Mouse (Mus musculus): ENCODE data around the gene Inpp4b. TPM values are rescaled to one million over a fixed set of nuclear protein-coding genes. Genes with fewer than 3 reads are reported as not detected.

Inpp4b gene
- polyA plus RNA-seq, 1 experiment: 0.23 TPM

GRCm38 (mm10) chr8:81770603-81771276 is 428.4 kb downstream of the Inpp4b start:
- TF ChIP-seq GATA1 (IDR thresholded peaks at IDR 0.05; ENCODE audit: low read length): no peak

- no peak for TF ChIP-seq GATA1 (IDR thresholded peaks at IDR 0.05; ENCODE audit: low read length)
Observed at GRCm38 (mm10) chr8:81772855-81773254, 430.5 kb downstream of the Inpp4b start.

GRCm38 (mm10) chr8:81773305-81773965 is 431.1 kb downstream of the Inpp4b start:
- TF ChIP-seq GATA1 (IDR thresholded peaks at IDR 0.05; ENCODE audit: low read length): peak; percentile 51

DNA sequence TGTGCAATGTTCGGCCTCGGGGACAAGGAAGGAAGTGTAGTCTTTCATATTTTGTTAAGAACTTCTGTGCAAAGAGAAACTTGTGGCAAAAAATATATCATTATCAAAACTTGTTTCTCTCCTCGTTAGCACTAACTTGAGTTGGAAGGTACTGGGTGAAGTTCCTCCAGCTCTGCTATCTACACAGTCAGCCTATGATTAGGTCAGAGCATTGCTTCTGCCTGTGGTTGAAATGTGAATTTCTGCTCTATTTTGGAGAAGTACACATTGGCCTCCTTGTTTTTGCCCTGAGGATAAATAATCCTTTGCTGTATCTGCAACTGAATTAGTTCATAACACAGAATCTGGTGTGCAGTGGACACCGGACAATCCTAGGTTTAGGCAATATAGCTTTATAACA is 431.7 kb downstream of the Inpp4b start:
- TF ChIP-seq GATA1 (IDR thresholded peaks at IDR 0.05; ENCODE audit: low read length): no peak

- TF ChIP-seq GATA1 (IDR thresholded peaks at IDR 0.05; ENCODE audit: low read length): peak; percentile 68
Observed at GRCm38 (mm10) chr8:81774454-81774853, 432.1 kb downstream of the Inpp4b start.

DNA sequence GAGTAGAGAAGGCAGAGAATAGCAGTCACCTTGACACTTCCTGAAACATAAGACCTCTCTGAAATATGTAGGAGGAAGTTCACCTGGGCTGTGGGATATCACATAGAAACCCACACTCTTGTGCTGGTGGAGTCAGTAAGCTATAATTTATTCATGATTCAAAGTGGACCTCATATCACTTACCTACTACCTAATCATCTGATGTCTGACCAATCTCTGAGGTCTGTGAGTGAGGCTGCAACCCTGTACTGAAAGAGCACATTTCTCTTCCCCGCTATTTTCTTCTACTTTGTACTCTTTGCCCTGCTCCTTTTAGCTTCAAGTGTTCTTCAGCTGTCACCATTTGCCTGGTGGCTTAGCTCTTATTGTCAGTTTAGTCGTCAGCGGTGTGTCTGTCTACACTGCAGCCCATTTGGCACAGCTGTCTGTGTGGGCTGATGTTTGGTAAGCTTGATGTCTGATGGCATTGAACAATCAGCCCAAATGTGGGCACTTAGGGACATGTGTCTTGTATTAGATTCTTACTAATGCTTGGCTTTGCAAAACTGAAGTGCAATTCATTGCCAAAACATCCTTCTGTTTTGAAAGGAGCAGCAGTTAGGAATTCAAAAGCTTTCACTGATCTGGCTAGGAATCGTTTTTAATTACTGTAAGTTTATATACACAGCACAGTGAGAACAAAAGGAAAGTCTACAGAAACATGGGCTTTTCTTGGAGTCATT is 434.3 kb downstream of the Inpp4b start:
- TF ChIP-seq GATA1 (IDR thresholded peaks at IDR 0.05; ENCODE audit: low read length): no peak

DNA sequence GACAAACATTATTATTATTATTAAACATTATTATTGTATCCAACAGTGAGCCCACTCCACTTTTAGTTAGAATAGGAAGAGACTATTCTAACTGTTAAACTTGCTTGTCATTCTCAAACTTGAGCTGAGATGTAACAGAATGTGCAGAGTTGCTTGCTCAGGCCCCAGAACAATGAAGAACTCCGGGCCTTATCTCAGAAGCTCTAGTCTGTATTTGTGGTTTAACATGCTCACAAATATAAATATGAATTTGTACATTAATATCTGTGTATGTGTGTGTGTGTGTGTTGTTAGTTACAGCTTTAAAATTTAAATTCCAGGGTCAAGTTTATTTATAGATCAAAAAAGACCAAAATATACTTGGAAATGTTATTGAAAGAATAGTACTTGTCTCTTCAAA is 435.3 kb downstream of the Inpp4b start:
- TF ChIP-seq GATA1 (IDR thresholded peaks at IDR 0.05; ENCODE audit: low read length): no peak

DNA sequence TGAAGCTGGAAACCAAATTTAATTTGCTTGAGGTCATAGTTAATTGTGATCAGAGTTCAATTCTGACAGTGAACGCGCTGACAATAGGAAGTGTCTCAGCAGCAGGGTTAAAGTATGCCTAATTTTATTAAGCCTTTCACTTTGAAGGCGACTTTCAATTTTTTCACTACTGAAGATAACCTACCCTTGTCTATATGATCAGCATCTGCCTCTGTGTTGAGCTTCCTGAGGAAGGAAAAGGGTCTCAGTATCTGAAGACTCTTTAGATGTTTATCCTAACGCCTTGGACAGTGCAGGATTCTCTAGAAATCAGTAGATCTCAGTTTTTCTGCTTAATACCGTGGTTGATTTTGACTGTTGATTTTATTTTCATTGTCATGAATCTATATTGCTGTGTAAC is 437.1 kb downstream of the Inpp4b start:
- TF ChIP-seq GATA1 (IDR thresholded peaks at IDR 0.05; ENCODE audit: low read length): no peak

DNA sequence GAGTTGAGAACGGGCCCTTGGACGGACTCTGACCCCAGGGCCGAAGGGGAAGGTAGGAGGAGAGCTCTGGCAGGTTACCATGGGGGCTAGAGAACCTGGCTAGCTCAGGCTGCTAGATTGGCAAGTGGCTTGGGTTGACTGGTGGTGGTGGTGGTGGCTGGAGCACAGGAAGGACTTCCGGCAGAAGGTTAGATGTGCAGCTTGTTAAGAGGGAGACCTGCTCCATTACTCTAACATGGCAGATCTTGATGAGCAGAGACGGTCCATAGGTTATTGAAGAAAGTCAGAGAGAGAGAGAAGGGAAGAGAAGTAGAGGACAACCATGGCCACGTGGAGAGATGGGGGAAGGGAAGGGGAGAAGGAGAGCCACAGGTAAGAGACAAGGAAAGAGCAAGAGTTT is 437.8 kb downstream of the Inpp4b start:
- TF ChIP-seq GATA1 (IDR thresholded peaks at IDR 0.05; ENCODE audit: low read length): no peak

DNA sequence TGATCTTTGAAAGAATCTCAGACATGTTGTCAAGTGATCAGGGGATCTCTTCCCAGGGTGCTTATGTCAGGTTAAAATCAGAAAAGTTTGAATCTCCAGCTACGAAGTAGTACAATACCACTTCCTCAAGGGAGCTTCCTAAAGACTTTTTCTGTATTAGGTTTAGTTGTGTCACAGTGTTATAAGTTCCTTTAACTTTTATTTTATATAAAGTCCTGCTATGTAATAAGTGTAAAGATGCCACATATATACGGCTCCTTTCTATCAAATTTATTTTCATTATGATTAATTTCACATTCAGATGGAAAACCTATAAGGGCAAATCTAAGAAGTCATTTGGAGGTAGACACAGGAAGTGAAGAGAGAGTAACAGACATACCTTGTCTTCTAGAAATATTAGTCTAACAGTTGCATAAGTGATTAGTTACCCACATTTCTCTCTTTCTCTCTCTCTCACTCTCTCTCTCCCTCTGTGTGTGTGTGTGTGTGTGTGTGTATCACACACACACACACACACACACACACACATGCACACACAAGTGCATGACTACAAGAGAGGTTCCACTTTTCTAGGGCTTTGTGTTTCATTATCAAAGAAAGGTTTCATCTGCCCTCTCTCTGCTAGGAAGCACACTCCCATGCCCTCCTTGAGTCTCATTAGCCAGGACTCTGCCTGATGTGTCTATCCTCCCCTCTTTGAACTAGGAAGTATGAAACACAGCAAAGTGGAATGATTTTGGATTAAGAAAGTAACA is 438.7 kb downstream of the Inpp4b start:
- no peak for TF ChIP-seq GATA1 (IDR thresholded peaks at IDR 0.05; ENCODE audit: low read length)

DNA sequence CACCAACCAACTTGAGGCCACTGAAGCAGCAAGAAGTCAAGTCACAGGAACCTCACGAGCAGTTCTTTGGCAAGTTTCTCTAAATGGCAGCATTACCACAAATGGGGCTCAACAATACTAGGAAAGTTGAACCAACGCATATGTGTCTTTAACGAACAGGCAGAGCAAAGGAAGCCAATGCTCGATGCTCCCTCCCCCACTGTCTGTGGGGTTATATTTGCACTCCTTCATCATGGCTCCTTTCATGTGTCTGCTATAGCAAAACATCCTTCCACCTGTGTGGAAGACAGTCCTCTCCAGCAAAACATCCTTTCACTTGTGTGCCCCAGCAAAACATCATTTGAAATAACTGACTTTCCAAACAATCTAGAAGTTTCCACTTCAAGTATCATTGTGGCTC is 440.4 kb downstream of the Inpp4b start:
- TF ChIP-seq GATA1 (IDR thresholded peaks at IDR 0.05; ENCODE audit: low read length): no peak

DNA sequence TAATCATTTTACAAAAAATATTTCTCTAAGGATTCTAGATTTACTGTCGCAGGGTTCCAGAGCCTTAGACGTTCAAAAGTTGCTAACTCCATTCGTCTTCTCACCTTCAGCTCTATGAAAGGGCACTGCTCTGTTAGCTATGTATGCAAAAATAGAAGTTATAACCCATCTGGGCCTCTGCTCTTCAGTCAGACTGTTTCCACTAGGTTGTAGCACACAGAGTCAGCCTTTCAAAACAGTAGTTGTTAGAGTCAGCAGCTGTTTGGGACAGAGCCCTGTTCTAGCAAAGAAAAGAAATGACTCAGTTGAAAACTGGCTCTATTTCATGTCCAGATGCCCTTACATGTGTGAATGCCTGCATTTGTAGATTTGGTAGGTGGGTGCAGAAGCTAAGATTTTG is 442.4 kb downstream of the Inpp4b start:
- TF ChIP-seq GATA1 (IDR thresholded peaks at IDR 0.05; ENCODE audit: low read length): no peak

DNA sequence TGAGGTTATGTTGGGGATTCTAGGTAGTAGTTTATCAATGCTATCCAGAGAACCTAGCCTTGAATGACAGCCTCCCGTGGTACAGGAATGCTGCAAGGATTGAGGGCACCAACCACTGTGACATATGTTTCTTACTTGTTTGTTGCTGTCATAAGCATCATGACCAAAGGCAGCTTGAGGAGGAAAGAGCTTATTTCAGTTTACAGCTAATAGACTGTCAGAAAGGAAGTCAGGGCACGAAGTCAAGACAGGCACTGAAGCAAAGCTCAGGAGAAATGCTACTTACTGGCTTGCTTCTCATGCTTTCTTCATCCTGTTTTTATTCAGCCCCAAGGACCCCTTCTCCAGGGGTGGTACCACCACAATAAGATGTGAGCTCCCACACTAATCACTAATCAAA is 446.1 kb downstream of the Inpp4b start:
- no peak for TF ChIP-seq GATA1 (IDR thresholded peaks at IDR 0.05; ENCODE audit: low read length)

GRCm38 (mm10) chr8:81792649-81793048 is 450.3 kb downstream of the Inpp4b start:
- TF ChIP-seq GATA1 (IDR thresholded peaks at IDR 0.05; ENCODE audit: low read length): no peak

- TF ChIP-seq GATA1 (IDR thresholded peaks at IDR 0.05; ENCODE audit: low read length): no peak
Observed at GRCm38 (mm10) chr8:81798501-81798900, 456.1 kb downstream of the Inpp4b start.

DNA sequence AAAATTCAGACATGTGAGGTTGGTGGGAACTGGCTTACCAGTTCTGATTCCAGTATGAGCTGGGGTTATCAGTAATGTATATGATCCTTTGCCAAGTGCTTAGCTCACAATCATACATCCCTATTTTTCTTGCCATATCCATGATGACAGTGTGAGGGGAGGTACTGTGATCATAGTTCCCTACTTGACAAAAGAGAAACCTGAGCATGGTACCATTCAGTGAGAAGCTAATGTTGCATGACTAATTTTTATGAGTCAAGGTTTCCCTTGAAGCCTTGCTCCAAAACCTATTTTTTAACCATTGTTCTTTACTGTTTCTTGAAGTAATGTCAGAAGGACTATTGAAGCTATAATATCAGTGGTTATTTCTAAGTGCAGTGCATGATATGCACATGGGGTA is 458.4 kb downstream of the Inpp4b start:
- TF ChIP-seq GATA1 (IDR thresholded peaks at IDR 0.05; ENCODE audit: low read length): no peak

Measured in G1E-ER4 (cell line).